Mouse (Mus musculus): ENCODE data around the gene Tep1. TPM values are rescaled to one million over a fixed set of nuclear protein-coding genes. Genes with fewer than 3 reads are reported as not detected.

Tep1 gene
- polyA plus RNA-seq, 1 experiment from 2014 or later, result 10.6 TPM

DNA sequence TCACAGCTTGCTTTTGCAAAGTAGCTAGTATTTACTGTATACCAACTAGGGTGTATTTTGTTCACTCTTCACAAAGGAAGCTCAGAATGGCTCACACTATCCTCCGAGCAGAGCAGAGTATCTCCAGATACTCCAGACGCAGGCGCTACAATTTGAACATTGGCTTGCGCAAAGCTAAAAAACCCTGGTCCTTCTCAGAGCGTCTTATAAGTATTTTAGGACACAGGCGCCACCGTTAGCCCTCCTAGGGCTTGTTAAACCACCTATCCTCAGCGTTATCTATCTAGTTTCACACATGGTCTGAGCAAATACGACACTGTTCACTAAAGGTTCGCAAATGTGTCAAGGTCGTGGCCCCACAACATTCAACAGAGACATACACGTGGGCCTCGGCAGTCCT is 65.7 kb downstream of the Tep1 start:
- WGBS, result 70% methylated on average over 13 of the region's 13 CpGs
- Histone ChIP-seq H3K4me3 (ENCODE audit: low read length) (no peak overlapping the region), H3K27me3 (ENCODE audit: control insufficient read depth, insufficient read depth, low read length) (no peaks in the 10 kb centered on the region), H3K4me1 (ENCODE audit: control insufficient read depth, insufficient read depth, low read length) (no peaks in the 10 kb centered on the region), H3K27ac (ENCODE audit: low read depth, low read length) (no peak overlapping the region), H3K36me3 (ENCODE audit: control insufficient read depth, insufficient read depth, low read length) (no peaks in the 10 kb centered on the region), H3K9ac (ENCODE audit: low read depth, low read length) (no peak overlapping the region), H3K4me2 (replicated peaks; ENCODE audit: low read depth, low read length) (no peak overlapping the region), H3K9me3 (ENCODE audit: control insufficient read depth, low read length) (no peaks in the 10 kb centered on the region)
- no peak for ATAC-seq (ENCODE audit: low FRiP score, low TSS enrichment)

DNA sequence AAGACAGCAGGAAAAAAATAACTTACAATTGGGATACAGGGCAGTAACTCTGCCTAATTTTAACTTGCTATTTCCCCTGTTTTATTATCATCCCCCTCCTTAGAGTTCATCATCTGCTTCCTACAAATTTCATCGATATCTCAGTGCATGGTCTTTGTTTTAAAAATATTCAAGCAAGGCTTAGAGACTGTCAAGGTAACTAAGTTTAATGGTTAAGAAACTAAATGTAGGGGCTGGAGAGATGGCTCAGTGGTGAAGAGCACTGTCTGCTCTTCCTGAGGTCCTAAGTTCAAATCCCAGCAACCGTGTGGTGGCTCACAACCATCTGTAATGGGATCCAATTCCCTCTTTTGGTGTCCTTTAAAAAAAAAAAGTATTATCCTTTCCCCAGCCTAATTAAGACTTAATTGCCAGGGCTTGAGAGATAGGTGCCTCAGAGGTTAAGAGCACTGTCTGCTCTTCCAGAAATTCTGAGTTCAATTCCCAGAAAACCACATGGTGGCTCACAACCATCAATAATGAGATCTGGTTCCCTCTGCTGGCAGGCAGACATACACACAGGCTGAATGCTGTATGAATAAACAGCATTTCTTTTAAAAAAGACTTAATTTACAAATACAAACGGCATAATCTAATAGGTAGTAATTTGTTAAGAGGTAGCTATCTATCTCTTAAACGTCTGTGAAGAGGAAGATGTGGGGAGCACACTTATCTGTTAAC is 67.4 kb downstream of the Tep1 start:
- WGBS, result 64% methylated on average over 4 of the region's 4 CpGs
- no peaks in the 10 kb centered on the region for H3K36me3 ChIP-seq (ENCODE audit: control insufficient read depth, insufficient read depth, low read length)
- no peak overlapping the region for H3K9ac ChIP-seq (ENCODE audit: low read depth, low read length)
- ATAC-seq (ENCODE audit: low FRiP score, low TSS enrichment), result no peak
- H3K4me1 ChIP-seq (ENCODE audit: control insufficient read depth, insufficient read depth, low read length), result no peaks in the 10 kb centered on the region
- H3K27ac ChIP-seq (ENCODE audit: low read depth, low read length), result no peak overlapping the region
- H3K4me3 ChIP-seq (ENCODE audit: low read length), result no peak overlapping the region
- no peaks in the 10 kb centered on the region for H3K27me3 ChIP-seq (ENCODE audit: control insufficient read depth, insufficient read depth, low read length)
- H3K4me2 ChIP-seq (replicated peaks; ENCODE audit: low read depth, low read length), result no peak overlapping the region
- no peaks in the 10 kb centered on the region for H3K9me3 ChIP-seq (ENCODE audit: control insufficient read depth, low read length)

DNA sequence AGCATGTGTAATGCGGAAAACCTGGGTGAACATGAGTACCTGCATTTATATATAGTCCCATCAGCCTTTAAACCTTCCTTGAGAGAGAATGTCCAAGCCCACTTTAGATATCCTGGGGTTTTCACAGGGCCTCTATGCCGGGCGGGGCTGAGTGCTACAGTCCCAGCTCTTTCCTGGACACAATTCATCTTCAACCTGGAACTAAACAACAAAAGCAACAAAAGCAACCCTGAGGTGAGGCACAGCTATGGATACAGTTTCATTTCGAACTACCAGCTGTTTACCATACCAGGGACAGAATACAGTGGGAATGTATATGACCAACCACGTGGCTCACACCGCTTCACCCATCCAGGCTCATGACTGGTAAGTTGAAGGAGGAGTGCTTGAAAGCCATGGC is 67.9 kb downstream of the Tep1 start:
- no peak overlapping the region for H3K4me2 ChIP-seq (replicated peaks; ENCODE audit: low read depth, low read length)
- no peaks in the 10 kb centered on the region for H3K36me3 ChIP-seq (ENCODE audit: control insufficient read depth, insufficient read depth, low read length)
- no peaks in the 10 kb centered on the region for H3K4me1 ChIP-seq (ENCODE audit: control insufficient read depth, insufficient read depth, low read length)
- no peak for ATAC-seq (ENCODE audit: low FRiP score, low TSS enrichment)
- H3K9me3 ChIP-seq (ENCODE audit: control insufficient read depth, low read length), result no peaks in the 10 kb centered on the region
- H3K4me3 ChIP-seq (ENCODE audit: low read length), result no peak overlapping the region
- no peaks in the 10 kb centered on the region for H3K27me3 ChIP-seq (ENCODE audit: control insufficient read depth, insufficient read depth, low read length)
- no peak overlapping the region for H3K27ac ChIP-seq (ENCODE audit: low read depth, low read length)
- 85% methylated on average over 6 of the region's 6 CpGs for WGBS
- H3K9ac ChIP-seq (ENCODE audit: low read depth, low read length), result no peak overlapping the region

DNA sequence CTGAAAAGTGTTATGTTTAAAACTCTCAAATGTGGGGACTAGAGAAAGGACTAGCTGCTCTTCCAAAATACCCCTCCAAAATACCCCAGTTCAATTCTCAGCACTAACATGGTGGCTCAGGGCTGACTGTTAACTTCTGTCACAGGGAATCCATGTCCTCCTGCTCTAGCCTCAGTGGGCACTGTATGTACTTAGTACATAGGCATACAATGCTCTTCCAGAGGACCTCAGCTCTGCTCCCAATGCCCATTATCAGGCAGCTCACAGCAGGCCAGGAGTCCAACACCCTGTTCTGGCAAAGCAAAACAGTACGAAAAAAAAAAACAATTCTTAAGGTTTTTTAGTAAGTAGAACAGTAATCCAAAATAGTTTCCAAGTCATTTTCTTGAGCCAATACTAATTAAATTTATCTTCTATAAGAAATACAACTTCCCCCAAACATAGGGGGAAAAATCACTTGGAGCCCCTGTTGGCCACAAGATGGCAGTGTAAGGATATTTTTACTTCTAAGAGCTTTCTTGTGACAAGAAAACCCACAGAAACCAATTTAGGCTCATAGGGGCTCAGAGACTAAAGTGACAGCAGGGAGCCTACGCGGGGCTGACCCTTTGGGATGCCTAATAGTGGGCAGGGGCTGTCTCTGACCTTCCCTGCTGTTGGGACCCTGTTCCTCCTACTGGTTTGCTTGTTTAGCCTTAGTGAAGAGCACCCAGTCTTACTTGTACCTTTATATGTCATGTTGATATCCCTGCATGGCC is 70.7 kb downstream of the Tep1 start:
- H3K4me2 ChIP-seq (replicated peaks; ENCODE audit: low read depth, low read length), result no peak overlapping the region
- no peak overlapping the region for H3K27ac ChIP-seq (ENCODE audit: low read depth, low read length)
- 0 out of 2 replicates have a peak, but pooled peaks have one; percentile 35 for ATAC-seq (ENCODE audit: low FRiP score, low TSS enrichment)
- H3K9ac ChIP-seq (ENCODE audit: low read depth, low read length), result no peak overlapping the region
- H3K9me3 ChIP-seq (ENCODE audit: control insufficient read depth, low read length), result no peaks in the 10 kb centered on the region
- no peaks in the 10 kb centered on the region for H3K4me1 ChIP-seq (ENCODE audit: control insufficient read depth, insufficient read depth, low read length)
- WGBS, result 4% methylated on average over 3 of the region's 3 CpGs
- no peaks in the 10 kb centered on the region for H3K36me3 ChIP-seq (ENCODE audit: control insufficient read depth, insufficient read depth, low read length)
- H3K4me3 ChIP-seq (ENCODE audit: low read length), result no peak overlapping the region
- H3K27me3 ChIP-seq (ENCODE audit: control insufficient read depth, insufficient read depth, low read length), result no peaks in the 10 kb centered on the region

DNA sequence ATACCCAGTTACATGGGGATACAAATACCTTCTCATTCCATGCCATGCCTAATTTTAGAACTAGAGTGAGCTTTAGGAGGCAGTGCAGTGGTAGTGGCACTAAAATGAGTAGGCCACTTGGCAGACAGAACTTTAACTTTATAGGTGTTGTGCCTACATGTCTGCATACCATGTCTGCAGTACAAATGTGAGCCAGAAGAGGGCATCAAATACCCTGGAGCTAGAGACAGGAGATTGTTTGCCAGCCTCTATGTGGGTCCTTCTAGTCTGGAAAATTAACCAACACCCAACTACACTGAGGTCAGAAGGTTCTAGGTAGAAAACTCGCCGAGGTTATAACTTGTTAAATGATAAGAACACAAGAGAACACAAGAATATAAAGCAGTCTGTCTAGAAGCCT is 71.8 kb downstream of the Tep1 start:
- Histone ChIP-seq H3K36me3 (ENCODE audit: control insufficient read depth, insufficient read depth, low read length) (no peaks in the 10 kb centered on the region), H3K4me1 (ENCODE audit: control insufficient read depth, insufficient read depth, low read length) (no peaks in the 10 kb centered on the region), H3K9me3 (ENCODE audit: control insufficient read depth, low read length) (no peaks in the 10 kb centered on the region), H3K27me3 (ENCODE audit: control insufficient read depth, insufficient read depth, low read length) (no peaks in the 10 kb centered on the region), H3K4me3 (ENCODE audit: low read length) (no peak overlapping the region), H3K27ac (ENCODE audit: low read depth, low read length) (no peak overlapping the region), H3K9ac (ENCODE audit: low read depth, low read length) (no peak overlapping the region), H3K4me2 (replicated peaks; ENCODE audit: low read depth, low read length) (no peak overlapping the region)
- WGBS, result 68% methylated on average over 2 of the region's 2 CpGs
- ATAC-seq (ENCODE audit: low FRiP score, low TSS enrichment), result no peak

DNA sequence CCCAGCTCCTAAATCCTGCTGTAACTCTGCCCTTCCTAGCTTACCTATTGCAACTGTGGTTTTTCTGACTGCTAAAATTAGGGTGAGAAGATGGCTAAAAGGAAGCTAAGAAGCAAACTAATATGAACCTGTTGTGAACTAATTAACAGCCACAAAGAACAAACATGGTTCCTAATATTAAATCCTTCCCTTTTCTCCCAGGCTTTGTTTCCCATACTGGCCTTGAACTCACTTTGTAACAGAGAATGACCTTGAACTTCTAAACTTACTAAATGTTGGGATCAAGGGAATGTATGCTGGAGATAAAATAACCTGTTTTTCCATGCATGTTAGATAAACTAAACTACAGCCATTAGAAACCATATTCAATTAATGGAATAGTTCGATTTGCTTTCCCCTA is 73.9 kb downstream of the Tep1 start:
- no peak overlapping the region for H3K27ac ChIP-seq (ENCODE audit: low read depth, low read length)
- no peaks in the 10 kb centered on the region for H3K4me1 ChIP-seq (ENCODE audit: control insufficient read depth, insufficient read depth, low read length)
- no peak overlapping the region for H3K4me3 ChIP-seq (ENCODE audit: low read length)
- H3K4me2 ChIP-seq (replicated peaks; ENCODE audit: low read depth, low read length), result no peak overlapping the region
- H3K27me3 ChIP-seq (ENCODE audit: control insufficient read depth, insufficient read depth, low read length), result no peaks in the 10 kb centered on the region
- no peaks in the 10 kb centered on the region for H3K36me3 ChIP-seq (ENCODE audit: control insufficient read depth, insufficient read depth, low read length)
- 91% methylated on average over 1 of the region's 1 CpGs for WGBS
- no peak overlapping the region for H3K9ac ChIP-seq (ENCODE audit: low read depth, low read length)
- ATAC-seq (ENCODE audit: low FRiP score, low TSS enrichment), result no peak
- H3K9me3 ChIP-seq (ENCODE audit: control insufficient read depth, low read length), result no peaks in the 10 kb centered on the region

DNA sequence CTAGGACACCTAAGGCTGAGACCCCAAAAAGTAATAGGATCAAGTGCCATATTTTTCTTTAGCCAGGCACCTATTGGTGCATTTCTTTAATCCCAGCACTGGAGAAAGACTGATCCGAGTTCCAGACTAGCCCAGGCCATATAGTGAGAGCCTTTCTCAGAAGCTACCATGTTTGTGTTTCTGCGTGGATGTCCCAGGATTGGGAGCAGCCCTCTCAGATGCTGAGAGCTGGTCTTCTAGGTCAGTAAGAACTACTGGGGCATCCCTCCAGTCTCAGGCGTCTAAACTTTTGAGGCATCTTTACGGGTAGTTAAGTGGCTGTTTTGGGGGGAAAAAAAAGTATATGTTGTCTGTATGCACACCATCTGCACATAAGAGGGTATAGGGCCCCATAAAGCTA is 74.4 kb downstream of the Tep1 start:
- Histone ChIP-seq H3K36me3 (ENCODE audit: control insufficient read depth, insufficient read depth, low read length) (no peaks in the 10 kb centered on the region), H3K27me3 (ENCODE audit: control insufficient read depth, insufficient read depth, low read length) (no peaks in the 10 kb centered on the region), H3K9ac (ENCODE audit: low read depth, low read length) (no peak overlapping the region), H3K9me3 (ENCODE audit: control insufficient read depth, low read length) (no peaks in the 10 kb centered on the region), H3K4me3 (ENCODE audit: low read length) (no peak overlapping the region), H3K27ac (ENCODE audit: low read depth, low read length) (no peak overlapping the region), H3K4me2 (replicated peaks; ENCODE audit: low read depth, low read length) (no peak overlapping the region), H3K4me1 (ENCODE audit: control insufficient read depth, insufficient read depth, low read length) (no peaks in the 10 kb centered on the region)
- no peak for ATAC-seq (ENCODE audit: low FRiP score, low TSS enrichment)
- WGBS, result 87% methylated on average over 4 of the region's 4 CpGs

DNA sequence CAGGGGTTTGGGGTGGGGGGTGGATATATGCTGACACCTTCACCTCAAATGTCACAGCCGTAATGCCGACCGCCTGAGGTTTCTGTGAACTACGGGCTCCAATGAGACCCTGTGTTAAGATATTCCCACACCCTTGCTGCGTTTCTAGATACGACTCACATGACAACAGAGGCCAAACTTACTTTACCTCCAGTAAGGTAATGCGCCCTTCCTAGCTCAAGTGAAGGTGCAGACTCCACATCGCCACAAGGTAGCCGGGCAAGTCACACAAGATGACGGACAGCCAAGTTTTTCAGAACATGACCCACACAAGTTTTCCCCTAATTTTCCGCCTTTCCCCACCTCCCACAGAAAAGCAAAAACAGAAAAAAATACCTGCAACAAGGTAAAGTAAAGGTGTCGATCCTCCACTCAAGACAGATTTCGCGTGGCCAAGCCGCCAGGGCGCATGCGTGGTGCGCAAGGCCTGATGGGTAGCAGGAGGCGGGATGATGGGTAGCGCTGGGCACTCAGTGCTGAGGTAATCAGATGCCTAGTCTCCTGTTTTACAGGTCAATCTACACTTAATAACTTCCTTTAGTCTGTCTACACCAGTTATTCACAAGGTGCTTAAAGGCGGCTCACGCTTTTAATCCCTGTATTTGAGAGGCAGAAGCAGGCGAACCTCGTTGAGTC is 75.0 kb downstream of the Tep1 start:
- Histone ChIP-seq H3K27ac (ENCODE audit: low read depth, low read length) (no peak overlapping the region), H3K9ac (ENCODE audit: low read depth, low read length) (no peak overlapping the region), H3K4me2 (replicated peaks; ENCODE audit: low read depth, low read length) (no peak overlapping the region), H3K4me3 (ENCODE audit: low read length) (no peak overlapping the region), H3K36me3 (ENCODE audit: control insufficient read depth, insufficient read depth, low read length) (no peaks in the 10 kb centered on the region), H3K27me3 (ENCODE audit: control insufficient read depth, insufficient read depth, low read length) (no peaks in the 10 kb centered on the region), H3K9me3 (ENCODE audit: control insufficient read depth, low read length) (no peaks in the 10 kb centered on the region), H3K4me1 (ENCODE audit: control insufficient read depth, insufficient read depth, low read length) (no peaks in the 10 kb centered on the region)
- WGBS, result 93% methylated on average over 24 of the region's 24 CpGs
- no peak for ATAC-seq (ENCODE audit: low FRiP score, low TSS enrichment)

DNA sequence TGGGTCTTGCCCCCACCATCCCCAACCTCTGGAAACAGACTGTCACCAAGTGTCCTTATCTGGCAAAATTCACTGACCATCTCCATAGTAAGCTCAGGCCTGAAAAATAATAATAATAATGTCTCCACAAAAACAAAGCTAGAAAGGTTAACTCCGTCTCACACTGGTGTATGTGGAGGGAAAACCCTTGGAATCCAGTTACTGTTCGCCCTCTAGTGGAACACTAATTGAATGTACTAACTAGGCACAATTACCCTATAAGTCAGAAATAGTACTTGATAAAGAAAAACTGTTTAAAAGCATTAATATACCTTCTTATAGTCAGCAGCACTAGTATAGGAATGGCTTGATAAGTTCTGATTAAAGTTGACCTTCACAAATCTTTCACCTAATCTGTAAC is 82.2 kb downstream of the Tep1 start:
- 8% methylated on average over 2 of the region's 2 CpGs for WGBS
- no peak overlapping the region for H3K4me3 ChIP-seq (ENCODE audit: low read length)
- no peaks in the 10 kb centered on the region for H3K9me3 ChIP-seq (ENCODE audit: control insufficient read depth, low read length)
- no peaks in the 10 kb centered on the region for H3K27me3 ChIP-seq (ENCODE audit: control insufficient read depth, insufficient read depth, low read length)
- no peak overlapping the region for H3K4me2 ChIP-seq (replicated peaks; ENCODE audit: low read depth, low read length)
- ATAC-seq (ENCODE audit: low FRiP score, low TSS enrichment), result no peak
- no peak overlapping the region for H3K9ac ChIP-seq (ENCODE audit: low read depth, low read length)
- H3K4me1 ChIP-seq (ENCODE audit: control insufficient read depth, insufficient read depth, low read length), result 0 out of 2 replicates have a peak, but pooled peaks cover 3% of the 10 kb centered on the region
- H3K36me3 ChIP-seq (ENCODE audit: control insufficient read depth, insufficient read depth, low read length), result no peaks in the 10 kb centered on the region
- H3K27ac ChIP-seq (ENCODE audit: low read depth, low read length), result no peak overlapping the region
